Mouse (Mus musculus) yolk sac, embryonic 10.5 days (tissue): ENCODE data around the gene Asgr2.
"Not testable (repeated sequence)": the region's sequence is repeated elsewhere in the genome, so short reads cannot be mapped to it uniquely, and the experiment has no call there.

Source experiments
- DNase-seq: peaks from one replicate; pipeline ENCODE4 v3.0.0-alpha.2; 2017; ENCODE audit warnings: low spot score

Gene Asgr2

GRCm38 (mm10) chr11:70097396-70097795 lies 5.0 kb downstream of the Asgr2 start:
- DNase-seq = no peak

- no peak for DNase-seq
Measured at GRCm38 (mm10) chr11:70099102-70099501, 6.7 kb downstream of the Asgr2 start.

GRCm38 (mm10) chr11:70099809-70100208 lies 7.4 kb downstream of the Asgr2 start:
- DNase-seq = no peak

- DNase-seq = no peak
Measured at GRCm38 (mm10) chr11:70103701-70104315, 11.4 kb downstream of the Asgr2 start.

GRCm38 (mm10) chr11:70107085-70107484 lies 14.6 kb downstream of the Asgr2 start:
- DNase-seq = peak; percentile 16

- DNase-seq = no peak
Measured at GRCm38 (mm10) chr11:70110146-70110545, 17.7 kb downstream of the Asgr2 start.

GRCm38 (mm10) chr11:70114562-70114961 lies 22.1 kb downstream of the Asgr2 start:
- no peak for DNase-seq

- DNase-seq = no peak
Measured at GRCm38 (mm10) chr11:70115901-70116300, 23.5 kb downstream of the Asgr2 start.

GRCm38 (mm10) chr11:70129926-70130379 lies 37.5 kb downstream of the Asgr2 start, which contains the start of gene Mgl2:
Mgl2 (plus strand) TSS chr11:70130329.
- no peak for DNase-seq

GRCm38 (mm10) chr11:70135001-70135400 lies 42.6 kb downstream of the Asgr2 start:
- not testable (repeated sequence) for DNase-seq

- not testable (repeated sequence) for DNase-seq
Measured at GRCm38 (mm10) chr11:70135925-70136324, 43.5 kb downstream of the Asgr2 start.

GRCm38 (mm10) chr11:70139171-70139570 lies 46.7 kb downstream of the Asgr2 start:
- no peak for DNase-seq

- no peak for DNase-seq
Measured at GRCm38 (mm10) chr11:70151072-70151471, 58.6 kb downstream of the Asgr2 start.
